Mouse (Mus musculus) embryonic fibroblast, embryonic 13.5 days (primary cell): Measurements from ENCODE around the gene Gm49378.
A peak's percentile ranks its signal among the peaks of the same experiment; 100 is the strongest.

Experiments
- CTCF ChIP-seq: IDR thresholded peaks from 2 replicates; pipeline ENCODE4 v1.5.1; 2011; ENCODE audit warnings: mild to moderate bottlenecking, control low read depth, low read length, moderate library complexity, borderline replicate concordance; ENCODE audit not compliant: insufficient read depth
- POLR2A ChIP-seq: IDR thresholded peaks from 2 replicates; pipeline ENCODE4 v1.6.1; 2011; ENCODE audit warnings: low read depth, mild to moderate bottlenecking, control low read depth, low read length, moderate library complexity

GRCm38 (mm10) chr14:55590748-55591330 lies 46.9 kb downstream of the Gm49378 start, which contains the start of gene Psme2:
- TF ChIP-seq CTCF (no peak), POLR2A (peak; percentile 83)
